Mouse (Mus musculus): Measurements from ENCODE around the gene Gm9507. TPM values are rescaled to one million over a fixed set of nuclear protein-coding genes. Genes with fewer than 3 reads are reported as not detected.
"Not testable (repeated sequence)": the region's sequence is repeated elsewhere in the genome, so short reads cannot be mapped to it uniquely, and the experiment has no call there.

Gm9507 gene
- not detected for total RNA-seq (2021)
- long read RNA-seq, experiment 1: 0 reads
- long read RNA-seq, experiment 2: 0 reads

DNA sequence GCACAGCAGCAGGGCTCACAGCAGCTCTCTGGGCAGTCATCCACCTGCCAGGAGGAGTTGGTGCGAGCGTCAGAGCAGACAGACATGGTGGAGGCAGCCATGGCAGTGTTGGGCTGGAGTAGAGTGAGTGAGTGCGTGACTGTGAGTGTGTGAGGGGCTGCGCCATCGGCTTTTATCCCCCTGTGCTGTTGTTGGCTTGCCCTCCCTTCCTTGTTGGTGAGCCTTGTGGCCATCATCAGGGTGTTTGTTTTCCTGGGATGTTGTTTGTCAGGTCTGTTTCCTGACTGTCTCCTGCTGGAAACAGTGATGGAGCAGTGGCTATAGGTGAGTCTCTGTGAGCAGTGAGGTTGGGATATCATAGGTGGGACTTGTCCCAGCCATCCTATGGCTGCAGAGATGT lies at the start of gene Gm9507:
Gene Gm9507 (minus strand): TSS at position 101 of the 400 bp plus-strand sequence.
- no peak for DNase-seq

DNA sequence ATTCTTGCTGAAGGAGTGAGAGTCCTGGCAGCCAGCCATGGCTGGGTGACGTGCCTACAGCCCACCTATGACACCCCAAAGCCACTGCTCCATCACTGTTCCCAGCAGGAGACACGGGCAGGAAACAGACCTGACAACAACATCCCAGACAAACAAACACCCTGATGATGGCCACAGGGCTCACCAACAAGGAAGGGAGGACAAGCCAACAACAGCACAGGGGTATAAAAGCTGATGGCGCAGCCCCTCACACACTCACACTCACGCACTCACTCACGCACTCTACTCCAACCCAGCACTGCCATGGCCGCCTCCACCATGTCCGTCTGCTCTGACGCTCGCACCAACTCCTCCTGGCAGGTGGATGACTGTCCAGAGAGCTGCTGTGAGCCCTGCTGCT lies 40.9 kb upstream of the Gm9507 start, which contains the start of gene Gm10318:
Gene Gm10318 (plus strand): TSS at position 301 of the 400 bp plus-strand sequence.
- no peak for DNase-seq

DNA sequence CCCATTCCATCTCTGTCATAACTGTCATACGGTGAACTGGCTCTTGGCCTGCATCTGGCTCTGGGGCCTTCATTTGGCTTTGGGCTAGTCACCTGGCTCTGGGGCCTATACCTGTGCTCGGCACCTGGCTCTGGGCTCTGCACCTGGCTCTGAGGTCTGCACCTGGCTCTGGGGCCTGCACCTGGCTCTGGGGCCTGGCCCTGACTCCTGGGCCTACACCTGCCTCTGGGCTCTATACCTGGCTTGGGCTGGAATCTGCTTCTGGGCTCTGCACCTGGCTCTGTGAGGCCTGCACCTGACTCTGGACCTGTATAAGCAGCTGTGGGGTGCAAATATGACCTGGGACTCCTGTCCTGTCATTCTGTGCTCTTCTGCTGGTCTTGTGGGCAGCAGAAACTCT lies 35.9 kb upstream of the Gm9507 start:
- DNase-seq: no peak

DNA sequence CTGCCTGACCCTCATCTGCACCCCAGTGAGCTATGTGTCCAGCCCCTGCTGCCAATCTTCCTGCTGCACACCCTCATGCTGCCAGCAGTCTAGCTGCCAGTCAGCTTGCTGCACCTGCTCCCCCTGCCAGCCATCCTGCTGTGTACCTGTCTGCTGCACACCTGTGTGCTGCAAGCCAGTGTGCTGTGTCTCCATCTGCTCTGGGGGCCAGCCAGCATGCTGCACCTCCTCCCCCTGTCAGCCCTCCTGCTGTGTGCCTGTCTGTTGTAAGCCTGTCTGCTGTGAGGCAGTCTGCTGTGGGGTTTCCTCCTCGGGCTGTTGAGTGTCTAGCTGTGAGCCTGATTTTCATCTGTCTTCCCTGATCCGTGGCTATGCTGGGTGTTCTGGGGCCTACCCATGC lies 35.3 kb upstream of the Gm9507 start:
- no peak for DNase-seq

DNA sequence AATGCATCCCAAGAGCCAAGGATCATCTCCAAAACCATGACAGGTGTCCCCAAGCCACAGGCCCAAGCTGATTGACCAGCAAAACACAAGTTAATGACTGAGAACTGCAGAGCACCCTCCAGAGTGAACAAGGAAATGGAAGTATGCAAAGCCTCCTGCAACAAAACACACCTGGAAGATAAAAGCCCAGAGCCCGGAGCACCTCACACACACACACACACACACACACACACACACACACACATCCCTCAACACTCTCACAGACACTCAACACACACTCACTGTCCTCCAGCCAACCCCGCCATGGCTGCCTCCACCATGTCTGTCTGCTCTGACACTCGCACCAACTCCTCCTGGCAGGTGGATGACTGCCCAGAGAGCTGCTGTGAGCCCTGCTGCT lies 34.9 kb upstream of the Gm9507 start, which contains the start of gene Gm36176:
Gene Gm36176 (plus strand): TSS at position 301 of the 400 bp plus-strand sequence.
- no peak for DNase-seq

DNA sequence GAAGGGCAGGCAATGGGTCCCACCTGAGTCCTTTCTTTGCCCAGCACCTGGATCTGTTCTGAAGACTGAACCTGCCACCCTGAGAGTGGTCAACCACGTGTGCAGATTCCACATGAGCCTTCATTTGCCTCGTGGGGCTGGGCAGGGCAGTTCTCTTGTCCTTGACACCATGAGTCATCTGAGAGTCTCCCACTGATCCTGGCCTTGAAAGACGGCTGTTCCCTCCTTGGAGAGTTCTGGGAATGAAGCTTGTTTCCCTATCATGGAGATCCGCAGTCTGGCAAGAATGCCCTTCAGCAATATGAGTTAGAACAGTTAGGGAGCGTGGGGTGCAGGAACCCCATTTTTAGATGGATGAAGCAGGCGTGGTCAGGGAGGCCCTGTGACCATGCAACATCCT lies 27.4 kb upstream of the Gm9507 start:
- peak; percentile 26 to 32 for DNase-seq

DNA sequence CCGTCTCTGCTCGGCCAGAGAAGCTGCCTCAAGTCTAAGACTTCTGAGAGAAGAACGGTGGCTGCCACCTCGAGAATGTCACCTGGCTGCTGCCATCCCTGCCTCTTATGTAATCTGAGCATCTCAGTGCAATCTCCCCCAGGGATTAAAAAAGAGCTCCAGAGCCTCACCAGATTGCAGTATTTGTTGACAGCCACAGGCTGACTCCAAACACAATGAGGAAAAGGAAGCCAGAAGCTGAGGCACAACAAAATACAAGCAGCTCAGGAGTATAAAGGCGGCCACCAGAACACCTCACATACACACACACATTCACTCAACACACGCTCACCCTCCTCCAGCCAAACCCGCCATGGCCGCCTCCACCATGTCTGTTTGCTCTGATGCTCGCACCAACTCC lies 24.0 kb upstream of the Gm9507 start, which contains the start of gene Krtap10-10:
Gene Krtap10-10 (plus strand): TSS at position 301 of the 400 bp plus-strand sequence.
- no peak for DNase-seq

DNA sequence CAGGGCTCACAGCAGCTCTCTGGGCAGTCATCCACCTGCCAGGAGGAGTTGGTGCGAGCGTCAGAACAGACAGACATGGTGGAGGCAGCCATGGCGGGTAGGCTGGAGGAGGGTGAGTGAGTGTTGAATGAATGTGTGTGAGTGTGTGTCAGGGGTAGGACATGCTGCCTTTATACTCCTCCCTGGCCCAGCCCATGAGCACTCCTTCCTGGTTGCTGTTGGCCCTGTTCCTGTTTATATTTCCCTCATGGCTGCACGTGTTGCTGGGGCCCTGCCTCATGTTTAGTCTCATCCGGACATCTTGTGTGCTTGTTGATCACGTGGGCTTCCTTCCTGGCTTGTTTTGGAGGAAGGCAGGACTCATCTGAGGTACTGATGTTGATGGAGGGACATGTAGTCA lies 15.3 kb upstream of the Gm9507 start, which contains the start of gene Krtap10-4:
Gene Krtap10-4 (minus strand): TSS at position 145 of the 400 bp plus-strand sequence.
- DNase-seq: no peak

DNA sequence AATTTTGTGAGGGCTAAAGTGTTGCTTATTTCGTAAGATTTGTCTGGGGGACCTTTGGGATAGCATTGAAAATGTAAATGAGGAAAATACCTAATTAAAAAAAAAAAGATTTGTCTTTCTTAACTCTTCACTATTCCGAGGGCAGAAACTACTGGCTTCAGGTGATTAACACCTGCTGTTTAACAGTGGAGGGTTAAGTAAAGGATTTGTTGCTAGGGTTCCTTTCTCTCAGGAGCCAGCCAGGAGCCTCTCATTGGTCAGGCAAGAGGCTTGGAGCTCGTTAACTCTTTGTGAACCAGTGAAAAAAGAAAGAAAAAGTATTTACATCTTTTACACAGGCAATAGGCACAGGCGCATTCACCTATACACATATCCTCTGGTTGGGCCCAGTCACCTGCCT lies 7.6 kb upstream of the Gm9507 start:
- DNase-seq: no peak

DNA sequence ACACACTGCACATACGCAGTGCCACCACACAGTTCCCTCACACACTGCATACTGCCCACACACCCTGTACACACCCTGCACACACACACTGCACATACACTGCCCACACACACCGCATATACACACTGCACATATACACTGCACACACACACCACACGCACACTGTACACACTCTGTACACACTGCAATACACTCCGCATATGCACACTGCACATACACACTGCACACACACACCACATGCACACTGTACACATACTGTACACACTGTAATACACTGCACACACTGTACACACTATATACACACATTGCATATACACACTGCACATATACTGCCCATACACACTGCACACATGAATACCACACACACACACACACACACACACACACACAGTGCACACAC lies 6.9 kb upstream of the Gm9507 start:
- no peak for DNase-seq

DNA sequence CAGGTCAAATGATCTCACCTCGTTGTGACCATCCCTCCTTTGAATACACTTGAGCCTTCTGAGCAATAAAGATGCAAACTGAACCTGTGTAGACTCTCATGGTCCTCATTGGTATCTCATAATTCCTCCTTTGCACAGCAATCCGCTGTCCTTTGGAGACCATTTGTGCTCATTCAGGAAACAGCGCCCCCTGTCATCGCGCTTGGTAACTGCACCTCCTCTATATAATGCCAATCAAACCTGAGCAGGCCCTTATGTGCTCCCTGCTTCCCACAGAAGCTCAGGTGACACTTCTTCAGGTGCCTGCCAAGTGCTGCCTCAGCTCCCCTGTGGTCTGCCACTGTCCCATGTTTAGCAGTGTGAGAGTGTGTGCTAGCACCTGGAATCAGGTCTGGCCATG lies 3.9 kb upstream of the Gm9507 start:
- DNase-seq: peak in 1 of 2 experiments; percentile 26

DNA sequence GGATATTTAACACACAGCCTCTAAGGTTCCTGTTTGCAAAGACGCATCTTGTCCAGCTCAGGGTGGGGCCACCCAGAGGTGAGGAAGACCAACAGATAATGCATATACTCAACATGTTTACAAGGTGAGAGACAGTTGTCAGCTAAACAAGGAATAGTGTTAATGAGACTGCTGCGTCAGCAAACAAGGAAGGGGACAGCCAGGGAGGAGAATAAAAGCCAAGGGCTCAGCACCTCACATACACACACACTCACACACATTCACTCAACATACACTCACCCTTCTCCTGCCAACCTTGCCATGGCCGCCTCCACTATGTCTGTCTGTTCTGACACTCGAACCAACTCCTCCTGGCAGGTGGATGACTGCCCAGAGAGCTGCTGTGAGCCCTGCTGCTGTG lies 2.7 kb upstream of the Gm9507 start, which contains the start of gene Gm2696:
Gene Gm2696 (plus strand): TSS at position 301 of the 400 bp plus-strand sequence.
- no peak for DNase-seq

DNA sequence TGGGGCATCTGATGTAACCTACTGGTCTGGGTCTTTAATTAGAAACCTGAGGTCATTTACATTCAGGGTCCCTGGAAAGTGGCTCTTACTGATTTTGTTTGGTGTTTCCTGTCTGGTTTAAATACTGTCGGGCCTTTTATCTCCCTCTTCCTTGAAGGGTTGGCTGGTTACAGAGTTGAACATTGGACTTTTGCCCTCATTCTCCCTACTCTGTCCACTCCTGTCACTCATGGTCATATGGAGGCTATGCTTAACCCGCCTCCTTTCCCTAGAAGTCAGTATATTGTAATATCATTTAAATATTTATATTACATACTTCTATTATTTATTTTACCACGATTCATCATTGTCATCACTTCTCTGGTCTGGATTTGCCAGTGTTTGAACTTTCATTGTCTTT lies 7.5 kb downstream of the Gm9507 start:
- no peak for DNase-seq

DNA sequence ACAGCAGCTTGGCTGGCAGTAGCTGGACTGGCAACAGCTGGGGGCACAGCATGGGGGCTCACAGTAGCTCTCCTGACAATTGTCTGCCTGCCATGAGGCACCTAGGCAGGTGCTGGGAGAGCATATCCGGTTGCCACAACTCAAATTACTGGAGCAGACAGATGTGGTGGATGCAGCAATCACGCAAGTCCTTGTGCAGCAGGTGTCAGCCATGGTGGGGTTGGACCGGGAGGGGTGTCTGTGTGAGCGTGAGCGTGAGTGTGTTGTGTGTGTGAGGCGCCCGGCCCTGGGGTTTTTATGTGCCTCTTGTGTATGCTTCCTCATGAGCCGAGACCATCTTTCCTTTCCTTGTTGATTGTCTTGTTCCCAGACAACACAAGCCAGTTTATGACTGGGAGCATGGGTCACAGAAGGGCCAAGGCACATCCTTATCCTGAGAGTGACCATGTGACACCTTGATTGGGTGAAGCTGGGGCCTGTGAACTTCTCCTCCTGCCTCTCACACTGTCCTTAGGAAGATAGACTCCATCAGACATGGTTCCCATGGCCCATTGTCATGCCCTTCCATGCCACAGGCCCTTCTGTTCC lies 12.6 kb downstream of the Gm9507 start, which contains the start of gene Gm19668:
Gene Gm19668 (minus strand): TSS at position 213 of the 588 bp plus-strand sequence.
- no peak for DNase-seq

DNA sequence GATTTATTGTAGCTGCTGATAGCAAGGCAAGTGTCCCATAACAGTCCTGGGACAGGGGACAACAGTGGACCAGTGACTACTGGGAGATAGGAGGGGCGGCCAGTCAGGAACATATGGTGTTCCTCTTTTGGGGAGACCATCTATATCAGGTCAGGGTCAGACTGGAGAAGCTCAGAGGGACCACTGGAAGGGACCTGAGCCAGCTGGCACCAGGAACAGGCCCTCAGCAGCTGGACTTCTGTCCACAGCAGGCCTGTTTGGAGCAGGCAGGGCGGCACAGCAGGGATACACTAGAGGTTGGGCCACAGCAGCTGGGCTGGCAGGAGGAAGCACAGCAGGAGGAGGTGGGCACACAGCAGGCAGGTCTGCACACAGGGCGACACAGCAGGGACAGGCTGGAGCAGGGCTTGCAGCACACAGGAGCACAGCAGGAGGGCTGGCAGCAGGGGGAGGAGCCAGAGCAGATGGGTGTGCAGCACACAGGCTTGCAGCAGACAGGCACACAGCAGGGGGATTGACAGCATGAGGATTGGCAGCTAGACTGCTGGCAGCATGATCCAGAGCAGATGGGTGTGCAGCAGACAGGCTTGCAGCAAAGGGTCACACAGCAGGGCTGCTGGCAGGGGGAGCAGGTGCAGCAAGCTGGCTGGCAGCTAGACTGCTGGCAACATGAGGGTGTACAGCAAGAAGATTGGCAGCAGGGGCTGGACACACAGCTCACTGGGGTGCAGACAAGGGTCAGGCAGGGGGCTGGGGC lies 13.3 kb downstream of the Gm9507 start:
- not testable (repeated sequence) for DNase-seq

DNA sequence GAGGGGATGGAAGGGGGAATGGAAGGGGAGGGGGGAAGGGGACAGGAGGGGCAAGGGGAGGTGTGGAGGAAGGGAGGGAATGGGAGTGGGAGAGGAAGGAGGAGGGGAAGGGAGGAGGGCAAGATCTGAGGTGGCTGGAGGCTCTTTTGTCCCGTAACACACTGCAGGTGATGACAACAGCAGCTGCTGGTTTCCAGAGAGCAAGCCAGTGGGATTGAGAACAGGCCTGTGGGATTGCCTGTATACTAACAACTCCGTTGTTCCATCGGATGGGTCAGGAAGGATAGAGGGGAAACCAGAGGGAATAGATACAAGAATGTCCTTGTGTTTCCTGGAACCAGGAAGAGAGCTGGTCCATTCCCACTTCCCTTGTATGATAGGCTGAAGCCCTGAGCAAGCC lies 14.0 kb downstream of the Gm9507 start:
- DNase-seq: no peak

DNA sequence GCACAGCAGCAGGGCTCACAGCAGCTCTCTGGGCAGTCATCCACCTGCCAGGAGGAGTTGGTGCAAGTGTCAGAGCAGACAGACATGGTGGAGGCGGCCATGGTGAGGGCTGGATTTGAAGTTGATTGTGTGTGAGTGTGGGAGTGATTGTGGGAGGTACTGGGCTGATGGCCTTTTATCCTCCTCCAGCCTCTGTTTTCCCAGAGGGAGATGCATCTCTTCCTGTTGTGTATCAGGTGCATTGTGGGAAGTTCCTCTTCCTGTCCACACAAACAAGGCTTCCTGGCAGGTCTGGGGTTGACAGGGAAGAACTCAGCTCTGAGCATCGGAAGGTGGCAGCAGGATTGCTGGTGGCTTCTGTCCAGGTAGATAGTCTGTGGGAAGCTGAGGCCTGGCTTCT lies 16.7 kb downstream of the Gm9507 start, which contains the start of gene Gm9639:
Gene Gm9639 (minus strand): TSS at position 101 of the 400 bp plus-strand sequence.
- DNase-seq: no peak

DNA sequence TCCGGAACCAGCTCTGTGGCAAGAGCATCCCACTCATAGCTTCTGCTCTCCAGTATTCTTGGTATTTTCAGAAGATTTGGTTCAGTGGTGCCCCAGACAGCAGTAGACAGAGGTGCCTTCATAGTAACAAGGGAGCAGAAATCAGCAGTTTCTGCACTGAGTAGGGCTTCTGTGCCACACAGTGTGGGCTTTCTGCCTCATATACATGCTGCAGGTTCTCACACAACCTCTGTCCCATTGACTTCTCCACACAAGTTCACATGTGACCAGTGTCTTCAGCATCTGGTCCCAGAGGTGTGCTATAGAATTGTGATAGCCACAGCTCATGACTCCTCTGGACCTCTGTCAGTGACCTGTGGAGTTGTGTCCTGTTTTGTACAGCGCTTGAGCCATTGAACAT lies 23.0 kb downstream of the Gm9507 start:
- DNase-seq: no peak

DNA sequence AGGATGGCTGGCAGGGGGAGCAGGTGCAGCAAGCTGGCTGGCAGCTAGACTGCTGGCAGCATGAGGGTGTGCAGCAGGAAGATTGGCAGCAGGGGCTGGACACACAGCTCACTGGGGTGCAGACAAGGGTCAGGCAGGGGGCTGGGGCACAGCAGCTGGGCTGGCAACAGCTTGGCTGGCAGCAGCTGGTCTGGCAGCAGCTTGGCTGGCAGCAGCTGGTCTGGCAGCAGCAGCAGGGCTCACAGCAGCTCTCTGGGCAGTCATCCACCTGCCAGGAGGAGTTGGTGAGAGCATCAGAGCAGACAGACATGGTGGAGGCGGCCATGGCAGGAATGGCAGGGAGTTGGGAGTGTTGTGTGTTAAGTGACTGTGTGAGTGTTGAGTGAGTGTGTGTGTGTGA lies 23.8 kb downstream of the Gm9507 start, which contains the start of gene Gm7137:
Gene Gm7137 (minus strand): TSS at position 325 of the 400 bp plus-strand sequence.
- DNase-seq: not testable (repeated sequence)

DNA sequence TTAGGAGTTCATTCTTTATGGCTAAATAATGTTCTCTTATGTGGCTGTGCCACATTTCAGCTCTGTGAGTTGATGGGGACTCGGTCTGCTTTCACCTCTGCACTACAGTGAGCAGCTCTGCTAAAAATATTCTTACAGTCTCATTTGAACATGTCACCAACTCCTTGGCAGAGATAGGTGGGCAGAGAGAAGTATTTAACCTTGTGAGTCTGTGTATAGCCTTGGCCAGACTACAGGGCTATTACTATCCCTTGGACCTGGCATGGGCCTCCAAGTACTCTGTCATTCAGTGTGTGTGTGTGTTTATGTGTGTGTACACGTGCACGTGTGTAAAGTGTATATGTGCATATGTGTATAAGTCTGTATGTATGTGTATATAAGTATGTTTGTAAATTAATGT lies 28.2 kb downstream of the Gm9507 start:
- not testable (repeated sequence) for DNase-seq

DNA sequence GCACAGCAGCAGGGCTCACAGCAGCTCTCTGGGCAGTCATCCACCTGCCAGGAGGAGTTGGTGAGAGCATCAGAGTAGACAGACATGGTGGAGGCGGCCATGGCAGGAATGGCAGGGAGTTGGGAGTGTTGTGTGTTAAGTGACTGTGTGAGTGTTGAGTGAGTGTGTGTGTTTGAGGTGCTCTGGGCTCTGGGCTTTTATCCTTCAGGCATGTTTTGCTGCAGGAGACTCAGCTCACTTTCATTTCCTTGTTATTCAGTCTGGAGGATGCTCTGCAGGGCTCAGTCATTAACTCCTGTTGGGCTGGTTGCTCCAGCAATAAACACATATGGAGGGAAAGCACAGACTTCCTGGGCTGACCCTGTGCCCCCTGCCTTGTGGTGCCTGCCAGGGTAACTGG lies 29.2 kb downstream of the Gm9507 start, which contains the start of gene Gm3250:
Gene Gm3250 (minus strand): TSS at position 101 of the 400 bp plus-strand sequence.
- not testable (repeated sequence) for DNase-seq

DNA sequence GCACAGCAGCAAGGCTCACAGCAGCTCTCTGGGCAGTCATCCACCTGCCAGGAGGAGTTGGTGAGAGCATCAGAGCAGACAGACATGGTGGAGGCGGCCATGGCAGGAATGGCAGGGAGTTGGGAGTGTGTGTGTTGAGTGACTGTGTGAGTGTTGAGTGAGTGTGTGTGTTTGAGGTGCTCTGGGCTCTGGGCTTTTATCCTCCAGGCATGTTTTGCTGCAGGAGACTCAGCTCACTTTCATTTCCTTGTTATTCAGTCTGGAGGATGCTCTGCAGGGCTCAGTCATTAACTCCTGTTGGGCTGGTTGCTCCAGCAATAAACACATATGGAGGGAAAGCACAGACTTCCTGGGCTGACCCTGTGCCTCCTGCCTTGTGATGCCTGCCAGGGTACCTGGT lies 34.8 kb downstream of the Gm9507 start, which contains the start of gene Gm7138:
Gene Gm7138 (minus strand): TSS at position 101 of the 400 bp plus-strand sequence.
- not testable (repeated sequence) for DNase-seq

DNA sequence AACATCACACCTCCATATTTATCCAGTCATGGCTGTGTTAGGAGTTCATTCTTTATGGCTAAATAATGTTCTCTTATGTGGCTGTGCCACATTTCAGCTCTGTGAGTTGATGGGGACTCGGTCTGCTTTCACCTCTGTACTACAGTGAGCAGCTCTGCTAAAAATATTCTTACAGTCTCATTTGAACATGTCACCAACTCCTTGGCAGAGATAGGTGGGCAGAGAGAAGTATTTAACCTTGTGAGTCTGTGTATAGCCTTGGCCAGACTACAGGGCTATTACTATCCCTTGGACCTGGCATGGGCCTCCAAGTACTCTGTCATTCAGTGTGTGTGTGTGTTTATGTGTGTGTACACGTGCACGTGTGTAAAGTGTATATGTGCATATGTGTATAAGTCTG lies 39.5 kb downstream of the Gm9507 start:
- DNase-seq: not testable (repeated sequence)

All from adrenal gland, postnatal 36 days (tissue).